Mouse (Mus musculus) CH12.LX (cell line): ENCODE data around the gene Podn. TPM values are rescaled to one million over a fixed set of nuclear protein-coding genes. Genes with fewer than 3 reads are reported as not detected.

Experiments
- DNase-seq: peaks from one replicate; pipeline ENCODE4 v3.0.0-alpha.2; 2013; ENCODE audit errors: extremely low read depth
- H3K27ac ChIP-seq: 2 replicates; pipeline ENCODE4 v1.5.1; 2012; ENCODE audit warnings: low read depth, mild to moderate bottlenecking, control low read depth, moderate library complexity; ENCODE audit not compliant: insufficient read depth
- H3K27me3 ChIP-seq: replicated peaks from 2 replicates; pipeline ENCODE3; 2012; ENCODE audit warnings: inconsistent platforms
- H3K36me3 ChIP-seq, 2 experiments: replicated peaks in 1 of 2; 2 replicates each; pipeline versions ENCODE3 to v1.6.1; 2012; ENCODE audit warnings: inconsistent platforms in 1 of 2, low read length in 1 of 2, mild to moderate bottlenecking in 1 of 2, mixed read lengths in 1 of 2, moderate library complexity in 1 of 2; ENCODE audit not compliant: control insufficient read depth in 1 of 2, insufficient read depth in 1 of 2
- H3K4me1 ChIP-seq, 2 experiments: 2 replicates each; pipeline ENCODE4 v1.6.1; 2012; ENCODE audit warnings: inconsistent platforms in 1 of 2, moderate library complexity in 1 of 2; ENCODE audit not compliant: insufficient read depth in 2 of 2, control insufficient read depth in 1 of 2
- H3K4me2 ChIP-seq: 2 replicates; pipeline ENCODE4 v1.6.1; 2012; ENCODE audit warnings: low read depth, mild to moderate bottlenecking, control low read depth; ENCODE audit not compliant: poor library complexity, insufficient read depth, severe bottlenecking
- H3K4me3 ChIP-seq, 3 experiments: fragments of 150-350 bp in 1 of 3; sonication (generic) in 1 of 3; replicated peaks in 1 of 3; 2 replicates each; pipeline versions ENCODE3 to v1.5.1; 2011 to 2012; ENCODE audit warnings: low read depth in 2 of 3, low read length in 2 of 3, mild to moderate bottlenecking in 2 of 3, moderate library complexity in 2 of 3, control low read depth in 1 of 3, improper control_type of control experiment in 1 of 3, inconsistent platforms in 1 of 3, mixed read lengths in 1 of 3; ENCODE audit not compliant: poor library complexity in 1 of 3
- H3K79me2 ChIP-seq: replicated peaks from 2 replicates; pipeline ENCODE4 v1.6.1; 2012; ENCODE audit warnings: mild to moderate bottlenecking, moderate library complexity; ENCODE audit not compliant: control insufficient read depth, poor library complexity, insufficient read depth, severe bottlenecking; ENCODE audit errors: extremely low read depth
- H3K9ac ChIP-seq: 2 replicates; pipeline ENCODE4 v1.6.1; 2012; ENCODE audit warnings: low read depth, mild to moderate bottlenecking, control low read depth, moderate library complexity; ENCODE audit not compliant: insufficient read depth
- H3K9me3 ChIP-seq: replicated peaks from 2 replicates; pipeline ENCODE3; 2012; ENCODE audit warnings: low read length, inconsistent platforms, mixed read lengths
- BHLHE40 ChIP-seq: IDR thresholded peaks from 2 replicates; pipeline ENCODE4 v1.6.1; 2011; ENCODE audit warnings: mild to moderate bottlenecking, low read depth, low read length, improper control_type of control experiment
- CHD1 ChIP-seq: IDR thresholded peaks from 2 replicates; pipeline ENCODE4 v1.6.1; 2012; ENCODE audit warnings: low read depth, low read length, improper control_type of control experiment, inconsistent platforms
- CHD2 ChIP-seq: IDR thresholded peaks from 2 replicates; pipeline ENCODE4 v1.6.1; 2011; ENCODE audit warnings: low read length, improper control_type of control experiment
- E2F4 ChIP-seq: IDR thresholded peaks from 2 replicates; pipeline ENCODE4 v1.6.1; 2011; ENCODE audit warnings: low read depth, low read length, improper control_type of control experiment; ENCODE audit not compliant: insufficient replicate concordance
- GABPA ChIP-seq: IDR thresholded peaks from 2 replicates; pipeline ENCODE4 v1.6.1; 2012; ENCODE audit warnings: low read depth, low read length, improper control_type of control experiment, inconsistent platforms; ENCODE audit not compliant: insufficient replicate concordance
- IRF4 ChIP-seq: IDR thresholded peaks from 2 replicates; pipeline ENCODE4 v1.6.1; 2014; ENCODE audit warnings: low read depth, mild to moderate bottlenecking, inconsistent platforms, low read length, improper control_type of control experiment
- JUN ChIP-seq: IDR thresholded peaks from 2 replicates; pipeline ENCODE4 v1.6.1; 2011; ENCODE audit warnings: low read depth, mild to moderate bottlenecking, low read length, improper control_type of control experiment, moderate library complexity; ENCODE audit not compliant: insufficient read depth
- JUND ChIP-seq: conservative IDR thresholded peaks from 2 replicates; pipeline ENCODE4 v1.6.1; 2011; ENCODE audit warnings: low read depth, low read length, improper control_type of control experiment
- KAT2A ChIP-seq: IDR thresholded peaks from 2 replicates; pipeline ENCODE4 v1.6.1; 2012; ENCODE audit warnings: low read length, improper control_type of control experiment, inconsistent platforms; ENCODE audit not compliant: insufficient replicate concordance
- MAZ ChIP-seq: IDR thresholded peaks from 2 replicates; pipeline ENCODE4 v1.6.1; 2012; ENCODE audit warnings: low read depth, mild to moderate bottlenecking, inconsistent platforms, low read length, improper control_type of control experiment, moderate library complexity
- MEF2A ChIP-seq: IDR thresholded peaks from 2 replicates; pipeline ENCODE4 v1.6.1; 2014; ENCODE audit warnings: low read depth, mild to moderate bottlenecking, inconsistent platforms, low read length, improper control_type of control experiment, borderline replicate concordance
- MXI1 ChIP-seq: IDR thresholded peaks from 2 replicates; pipeline ENCODE4 v1.6.1; 2011; ENCODE audit warnings: mild to moderate bottlenecking, low read depth, low read length, improper control_type of control experiment
- MYC ChIP-seq: IDR thresholded peaks from 2 replicates; pipeline ENCODE4 v1.6.1; 2011; ENCODE audit warnings: low read depth, mild to moderate bottlenecking, improper control_type of control experiment, low read length
- NELFE ChIP-seq: IDR thresholded peaks from 2 replicates; pipeline ENCODE4 v1.6.1; 2011; ENCODE audit warnings: low read depth, low read length, improper control_type of control experiment
- NRF1 ChIP-seq: IDR thresholded peaks from 2 replicates; pipeline ENCODE4 v1.6.1; 2014; ENCODE audit warnings: low read depth, mild to moderate bottlenecking, inconsistent platforms, low read length, improper control_type of control experiment, moderate library complexity
- PAX5 ChIP-seq: IDR thresholded peaks from 2 replicates; pipeline ENCODE4 v1.6.1; 2012; ENCODE audit warnings: low read length, inconsistent platforms, mixed read lengths
- POLR2AphosphoS2 ChIP-seq: IDR thresholded peaks from 2 replicates; pipeline ENCODE4 v1.6.1; 2011; ENCODE audit warnings: low read depth, low read length, improper control_type of control experiment
- RAD21 ChIP-seq: IDR thresholded peaks from 2 replicates; pipeline ENCODE4 v1.6.1; 2011; ENCODE audit warnings: low read depth, mild to moderate bottlenecking, low read length, improper control_type of control experiment, moderate library complexity
- SIN3A ChIP-seq: IDR thresholded peaks from 2 replicates; pipeline ENCODE4 v1.6.1; 2012; ENCODE audit warnings: low read length, improper control_type of control experiment, inconsistent platforms
- SMC3 ChIP-seq: IDR thresholded peaks from 2 replicates; pipeline ENCODE4 v1.6.1; 2011; ENCODE audit warnings: low read depth, low read length, improper control_type of control experiment
- TBP ChIP-seq: conservative IDR thresholded peaks from 2 replicates; pipeline ENCODE4 v1.6.1; 2011; ENCODE audit warnings: low read depth, low read length, improper control_type of control experiment
- TCF12 ChIP-seq: IDR thresholded peaks from 2 replicates; pipeline ENCODE4 v1.6.1; 2014; ENCODE audit warnings: low read depth, mild to moderate bottlenecking, inconsistent platforms, low read length, improper control_type of control experiment
- UBTF ChIP-seq: IDR thresholded peaks from 2 replicates; pipeline ENCODE4 v1.6.1; 2012; ENCODE audit warnings: low read depth, mild to moderate bottlenecking, inconsistent platforms, low read length, improper control_type of control experiment, moderate library complexity
- USF1 ChIP-seq: IDR thresholded peaks from 2 replicates; pipeline ENCODE4 v1.6.1; 2014; ENCODE audit warnings: low read depth, mild to moderate bottlenecking, inconsistent platforms, low read length, improper control_type of control experiment
- USF2 ChIP-seq: conservative IDR thresholded peaks from 2 replicates; pipeline ENCODE4 v1.6.1; 2011; ENCODE audit warnings: low read depth, low read length, improper control_type of control experiment
- ZC3H11A ChIP-seq: IDR thresholded peaks from 2 replicates; pipeline ENCODE4 v1.6.1; 2012; ENCODE audit warnings: low read depth, mild to moderate bottlenecking, inconsistent platforms, low read length, improper control_type of control experiment
- ZNF384 ChIP-seq: IDR thresholded peaks from 2 replicates; pipeline ENCODE4 v1.6.1; 2012; ENCODE audit warnings: low read depth, low read length, improper control_type of control experiment, inconsistent platforms
- dilution Hi-C: fragments of 300-500 bp; cut with MboI; formaldehyde crosslinking; loops from 2 replicates; pipeline ENCODE4 v1.14.3; 2020; ENCODE audit warnings: low sequenced_read_pairs; ENCODE audit not compliant: extremely low pct_unique_long_range_greater_than_20kb, extremely low pct_ligation_motif_present
- in situ Hi-C: fragments of 300-500 bp; cut with MboI; formaldehyde crosslinking; loops from 3 replicates; pipeline ENCODE4 v1.14.3; 2019; ENCODE audit warnings: low sequenced_read_pairs, low pct_ligation_motif_present, low pct_unique_long_range_greater_than_20kb, mixed read lengths
- polyA plus RNA-seq: library from polyadenylated mRNA; unstranded; fragments of >175 nt; gene quantifications from 2 replicates; pipeline ENCODE4 v1.2.1, GENCODE M21; 2012; ENCODE audit warnings: low read depth; ENCODE audit not compliant: insufficient read length
- total RNA-seq, 2 experiments: library from RNA; depleted of rRNA; stranded (reverse); fragments of 300-350 nt in 1 of 2; fragments of >200 nt in 1 of 2; gene quantifications; 2 replicates each; pipeline ENCODE4 v1.2.3; 2012 to 2014

Gene Podn
- total and polyA plus RNA-seq, 3 experiments = 0.04 TPM; not detected in 2

DNA sequence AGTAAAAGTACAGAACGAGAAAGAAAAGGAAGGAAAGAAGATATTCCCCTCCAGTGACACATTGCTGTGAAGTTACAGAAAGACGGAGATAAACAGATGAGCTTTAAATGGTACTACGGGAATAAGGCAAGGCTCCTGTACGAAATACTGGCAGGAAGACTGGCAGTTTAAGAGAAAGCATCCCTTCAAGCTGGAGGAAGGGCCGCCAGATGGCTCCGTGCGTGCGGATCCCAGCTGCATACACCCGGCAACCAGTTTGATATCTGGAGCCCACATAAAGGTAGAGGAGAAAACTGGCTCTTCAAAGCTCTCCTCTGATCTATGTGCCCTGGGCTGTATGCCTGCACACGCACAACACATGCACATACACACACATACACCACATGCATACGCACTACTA is 121.7 kb downstream of the Podn start:
- TF ChIP-seq NELFE (no peak), E2F4 (no peak), MXI1 (no peak), MYC (no peak), JUN (no peak), BHLHE40 (no peak), ZC3H11A (no peak), CHD2 (no peak), KAT2A (no peak), PAX5 (no peak), TCF12 (no peak), USF2 (no peak), POLR2AphosphoS2 (no peak), IRF4 (no peak), CHD1 (no peak), ZNF384 (no peak), RAD21 (no peak)
- H3K4me3 ChIP-seq = no peak overlapping the region
- DNase-seq = no peak
- no peaks in the 10 kb centered on the region for H3K9me3 ChIP-seq
- H3K4me1 ChIP-seq = peaks cover 0 to 11% of the 10 kb centered on the region in 2 experiments; a peak in 2 of 4 replicates
- dilution Hi-C loops = no loop called here
- H3K79me2 ChIP-seq = no peaks in the 10 kb centered on the region
- H3K27me3 ChIP-seq = peaks cover 37% of the 10 kb centered on the region
- H3K4me2 ChIP-seq = no peak overlapping the region
- H3K36me3 ChIP-seq = no peaks in the 10 kb centered on the region
- no peak overlapping the region for H3K27ac ChIP-seq
- in situ Hi-C loops = no loop called here
- no peak overlapping the region for H3K9ac ChIP-seq

- no peak overlapping the region for H3K4me2 ChIP-seq
- H3K36me3 ChIP-seq = no peaks in the 10 kb centered on the region
- H3K79me2 ChIP-seq = no peaks in the 10 kb centered on the region
- TF ChIP-seq ZNF384 (no peak), TCF12 (no peak), TBP (no peak), KAT2A (no peak), POLR2AphosphoS2 (no peak), PAX5 (no peak), CHD2 (no peak), MAZ (no peak), GABPA (no peak), RAD21 (no peak), USF1 (no peak), JUND (no peak), SIN3A (no peak), UBTF (no peak), SMC3 (no peak), MYC (no peak), IRF4 (no peak), ZC3H11A (no peak), MEF2A (no peak), NRF1 (no peak)
- in situ Hi-C loops (no loop called here), dilution Hi-C loops (no loop called here)
- H3K4me1 ChIP-seq = peaks cover 2 to 24% of the 10 kb centered on the region in 2 experiments; a peak in 3 of 4 replicates
- H3K27me3 ChIP-seq = peaks cover 12% of the 10 kb centered on the region
- no peaks in the 10 kb centered on the region for H3K9me3 ChIP-seq
- H3K9ac ChIP-seq = no peak overlapping the region
- no peak for DNase-seq
- no peak overlapping the region for H3K4me3 ChIP-seq
- no peak overlapping the region for H3K27ac ChIP-seq
These were observed 125.1 kb downstream of the Podn start for GRCm38 (mm10) chr4:107971162-107971561.
